Mouse (Mus musculus): ENCODE data around the gene Ms4a12. TPM values are rescaled to one million over a fixed set of nuclear protein-coding genes. Genes with fewer than 3 reads are reported as not detected.

The Ms4a12 gene
- polyA plus RNA-seq (2015; fragmentation: Nextera tagmentation; extraction: Ambion mirVana), result not detected in 2 replicates

DNA sequence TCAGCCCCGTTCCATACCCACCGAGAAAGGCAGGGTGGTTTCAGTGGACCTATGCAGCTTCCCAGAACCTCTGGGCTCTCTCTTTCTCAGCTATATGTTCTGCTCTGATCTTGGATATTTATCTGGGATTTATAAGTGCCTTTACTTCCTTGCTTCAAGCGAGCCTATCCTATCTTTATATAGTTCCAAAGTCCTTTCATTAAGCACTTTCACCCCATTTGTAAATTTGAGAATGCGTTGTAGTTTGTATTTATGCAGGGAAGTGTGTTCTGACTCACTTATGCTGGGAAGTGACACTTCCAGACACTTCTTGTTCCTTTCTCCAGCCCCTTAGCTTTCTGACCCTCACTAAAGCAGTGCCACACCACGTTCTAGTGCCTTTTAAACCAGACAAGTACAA lies at the start of gene Ms4a12:
Gene Ms4a12 (minus strand): TSS at position 101 of the 400 bp plus-strand sequence.

DNA sequence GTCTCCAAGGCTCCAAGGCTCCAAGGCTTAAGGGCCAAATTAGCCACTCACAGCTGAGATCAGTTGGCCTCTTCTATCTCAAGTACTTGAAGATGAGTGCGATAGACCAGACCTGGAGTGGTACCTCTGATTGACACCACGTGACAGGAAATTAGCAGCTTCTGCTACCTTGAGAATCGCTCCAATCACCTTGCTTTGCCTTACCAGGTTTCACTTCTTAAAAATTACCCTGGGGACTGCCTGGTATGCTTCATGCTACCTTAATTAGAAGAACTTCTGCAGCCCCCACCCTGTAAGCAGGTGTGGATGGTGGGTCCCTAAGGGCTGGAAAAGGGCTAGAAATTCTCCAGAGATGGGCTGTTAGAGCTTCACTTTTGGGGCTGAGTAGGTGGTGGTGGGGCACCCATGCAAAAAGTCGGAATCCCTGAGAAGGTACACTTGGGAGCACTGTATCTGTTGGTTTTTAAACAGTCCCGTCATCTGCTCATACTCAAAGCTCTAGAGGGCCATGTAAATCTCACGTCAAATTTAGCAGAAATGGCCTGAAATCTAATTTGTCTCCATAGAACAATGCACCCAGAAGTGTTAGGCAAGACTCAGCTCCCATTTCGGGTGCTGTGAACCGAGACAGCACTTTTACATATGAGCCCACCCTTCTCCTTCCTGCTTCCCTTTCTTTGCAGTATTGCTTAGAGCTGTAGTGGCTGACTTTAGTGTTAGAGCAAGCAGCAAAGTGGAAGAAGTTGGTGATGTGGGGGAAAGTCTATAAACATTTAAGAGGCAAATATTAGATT lies 34.0 kb upstream of the Ms4a12 start, which contains the start of gene Ms4a1:
Gene Ms4a1 (minus strand): TSS at position 190 of the 794 bp plus-strand sequence.

GRCm38 (mm10) chr19:11196546-11196945 lies 35.7 kb downstream of the Ms4a12 start, which contains the start of gene Ms4a13:
Ms4a13 (minus strand) TSS chr19:11196737.

GRCm38 (mm10) chr19:11165172-11165571 lies 67.1 kb downstream of the Ms4a12 start, which contains the start of gene 1700025F22Rik:
1700025F22Rik (minus strand) TSS chr19:11165320.

Other genes starting within 250 kb of the Ms4a12 start
- not detected in 2 replicates for gene Ms4a15, start 239.2 kb downstream of the Ms4a12 start, polyA plus RNA-seq (2015; fragmentation: Nextera tagmentation; extraction: Ambion mirVana)
- not detected in 2 replicates for gene Ms4a18, start 214.4 kb downstream of the Ms4a12 start, polyA plus RNA-seq (2015; fragmentation: Nextera tagmentation; extraction: Ambion mirVana)
- 0.49 TPM in 1 of 2 replicates, not detected in the other for gene Ms4a8a, start 151.3 kb downstream of the Ms4a12 start, polyA plus RNA-seq (2015; fragmentation: Nextera tagmentation; extraction: Ambion mirVana)
- not detected in 2 replicates for gene 1700017D01Rik, start 101.6 kb downstream of the Ms4a12 start, polyA plus RNA-seq (2015; fragmentation: Nextera tagmentation; extraction: Ambion mirVana)
- gene 1700025F22Rik, start 67.1 kb downstream of the Ms4a12 start, polyA plus RNA-seq (2015; fragmentation: Nextera tagmentation; extraction: Ambion mirVana), result not detected in 2 replicates
- not detected in 2 replicates for gene Ms4a13, start 35.7 kb downstream of the Ms4a12 start, polyA plus RNA-seq (2015; fragmentation: Nextera tagmentation; extraction: Ambion mirVana)
- gene Ms4a1, start 33.8 kb upstream of the Ms4a12 start, polyA plus RNA-seq (2015; fragmentation: Nextera tagmentation; extraction: Ambion mirVana), result 0.04 and 0.06 TPM in 2 replicates
- not detected in 2 replicates for gene Ms4a5, start 51.4 kb upstream of the Ms4a12 start, polyA plus RNA-seq (2015; fragmentation: Nextera tagmentation; extraction: Ambion mirVana)
- 0.17 TPM in 2 replicates for gene Ms4a14, start 82.0 kb upstream of the Ms4a12 start, polyA plus RNA-seq (2015; fragmentation: Nextera tagmentation; extraction: Ambion mirVana)
- gene Ms4a7, start 103.7 kb upstream of the Ms4a12 start, polyA plus RNA-seq (2015; fragmentation: Nextera tagmentation; extraction: Ambion mirVana), result 10.7 and 15.8 TPM in 2 replicates
- gene Ms4a4a, start 143.1 kb upstream of the Ms4a12 start, polyA plus RNA-seq (2015; fragmentation: Nextera tagmentation; extraction: Ambion mirVana), result 11.3 and 13.8 TPM in 2 replicates
- gene Ms4a4c, start 172.3 kb upstream of the Ms4a12 start, polyA plus RNA-seq (2015; fragmentation: Nextera tagmentation; extraction: Ambion mirVana), result 0.76 and 1.0 TPM in 2 replicates
- gene Ms4a4b, start 211.1 kb upstream of the Ms4a12 start, polyA plus RNA-seq (2015; fragmentation: Nextera tagmentation; extraction: Ambion mirVana), result 0.52 and 0.53 TPM in 2 replicates
- gene Ms4a6c, start 236.9 kb upstream of the Ms4a12 start, polyA plus RNA-seq (2015; fragmentation: Nextera tagmentation; extraction: Ambion mirVana), result 10.5 and 14.3 TPM in 2 replicates